Mouse (Mus musculus) small intestine, adult 2 months (tissue): ENCODE measurements around the gene Tor1b.

Source experiments
- CTCF ChIP-seq: fragments of 200-500 bp; IDR thresholded peaks from 2 replicates; pipeline ENCODE4 v1.5.1; 2012; ENCODE audit warnings: low read depth, mild to moderate bottlenecking, control low read depth, inconsistent platforms, low read length, moderate library complexity, mixed read lengths; ENCODE audit not compliant: insufficient replicate concordance, insufficient read length; ENCODE audit errors: extremely low read depth
- POLR2A ChIP-seq: fragments of 200-500 bp; IDR thresholded peaks from 2 replicates; pipeline ENCODE4 v1.6.1; 2012; ENCODE audit warnings: low read depth, mild to moderate bottlenecking, control low read depth, inconsistent platforms, low read length, moderate library complexity

GRCm38 (mm10) chr2:30918780-30919329, 33.9 kb upstream of the Tor1b start:
- TF ChIP-seq POLR2A (no peak), CTCF (no peak)
